Mouse (Mus musculus) T-helper 17 cell (primary cell): ENCODE measurements at regions not wholly inside any gene's neighbourhood (a gene's known extent, or its start where the extent isn't known, plus 50 kb on each side); places are given as distances from the start of the nearest gene placed in this dataset.

Experiments used
- in situ Hi-C, 2 experiments: fragments of 300-600 bp; cut with MboI, MseI; formaldehyde crosslinking; loops; 1 replicate in 1 of 2; 2 replicates in 1 of 2; pipeline ENCODE4 v1.15.1; 2025; ENCODE audit warnings: high pct_unique_total_duplicates in 2 of 2

DNA sequence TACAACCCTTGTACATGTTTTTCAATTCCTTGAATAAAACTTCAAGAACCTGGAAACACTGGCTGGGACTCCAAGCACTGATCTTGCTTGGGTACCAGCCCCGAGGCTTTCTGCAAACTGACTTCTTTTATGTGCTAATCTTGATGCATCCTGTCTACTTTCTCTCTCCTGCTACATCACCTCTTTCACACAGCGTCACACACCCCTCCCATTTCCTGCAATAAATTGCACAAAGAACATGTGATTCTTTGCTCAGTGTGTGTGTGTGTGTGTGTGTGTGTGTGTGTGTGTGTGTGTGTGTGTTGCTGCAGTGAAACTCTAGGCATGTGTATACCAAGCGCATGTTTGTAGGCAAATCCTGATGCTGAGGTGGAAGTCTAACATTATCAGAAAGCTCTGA lies 487.7 kb upstream of the Hs6st1 start:
- in situ Hi-C loops = no loop called here

DNA sequence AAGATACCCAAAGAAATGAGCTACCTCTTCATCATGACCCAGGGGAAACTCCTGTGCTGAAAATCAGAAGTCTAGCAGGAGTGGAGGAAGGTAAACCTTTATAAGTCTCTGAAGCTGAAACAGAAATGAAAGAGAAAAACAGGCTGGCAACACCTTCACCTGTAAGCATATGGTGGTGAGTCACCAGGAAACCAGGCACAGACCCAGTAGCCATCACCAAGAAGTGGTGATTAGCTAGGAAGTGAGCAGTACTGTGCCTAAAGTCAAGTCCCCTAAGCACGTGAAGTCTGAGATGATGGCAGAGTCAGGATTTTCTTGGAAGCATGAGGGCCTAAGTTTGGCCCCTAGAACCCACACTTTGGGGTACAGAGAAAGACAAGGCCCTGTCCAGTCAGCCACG lies 480.3 kb upstream of the Hs6st1 start:
- in situ Hi-C loops = no loop called here

DNA sequence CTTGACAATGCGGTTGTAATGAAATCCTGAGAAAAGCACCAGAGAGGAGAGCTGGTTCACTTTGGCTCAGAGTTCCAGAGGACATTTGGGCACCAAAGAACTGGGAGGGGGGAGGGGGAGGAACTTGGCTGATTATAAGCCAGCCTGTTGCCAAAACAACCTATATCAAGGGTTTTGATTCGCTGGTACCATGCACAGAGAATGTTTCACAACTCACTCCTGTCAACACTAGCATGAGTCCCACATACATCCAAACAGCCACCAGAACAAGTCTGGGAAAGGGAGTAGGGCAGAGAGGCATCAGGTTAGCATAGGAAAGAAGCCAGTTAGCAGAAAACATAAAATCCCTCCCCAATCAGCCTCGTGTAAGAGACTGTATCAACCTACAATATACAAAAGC lies 479.3 kb upstream of the Hs6st1 start:
- in situ Hi-C loops = no loop called here

DNA sequence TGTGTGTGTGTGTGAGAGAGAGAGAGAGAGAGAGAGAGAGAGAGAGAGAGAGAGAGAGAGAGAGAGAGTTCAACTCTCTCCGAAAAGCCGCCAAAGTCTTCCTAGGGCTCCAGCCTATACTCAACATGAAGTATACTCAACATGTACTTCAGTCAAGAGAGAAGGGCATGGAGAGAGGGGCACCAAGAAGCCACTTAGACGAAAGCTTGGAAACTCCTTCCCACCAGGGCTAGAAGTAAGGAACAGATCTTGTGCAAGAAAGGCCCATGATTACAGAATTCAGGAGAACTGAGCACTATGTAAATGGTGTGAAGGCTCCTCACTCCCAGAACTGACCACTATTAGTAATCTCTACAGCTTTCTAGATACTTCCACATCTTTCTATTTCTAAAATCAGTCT lies 467.4 kb upstream of the Hs6st1 start:
- in situ Hi-C loops = no loop called here

DNA sequence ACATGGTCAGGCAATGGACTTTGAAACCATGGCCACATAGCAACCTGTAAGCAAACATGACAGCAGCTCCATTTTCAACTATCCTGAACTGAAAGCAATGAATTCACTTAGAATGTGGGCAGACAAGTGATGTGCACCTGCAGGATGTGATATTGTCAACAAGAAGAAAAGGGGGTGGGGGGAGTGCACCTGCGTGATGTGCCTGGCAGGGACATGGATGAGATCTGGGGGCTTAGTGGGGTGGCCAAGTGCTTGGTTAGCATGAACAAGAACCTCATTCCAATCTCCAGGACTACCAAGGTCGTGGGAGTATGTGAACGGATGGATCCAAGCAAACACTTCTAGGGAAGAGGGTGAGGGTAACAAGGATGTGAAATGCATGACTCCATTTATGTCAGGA lies 453.1 kb upstream of the Hs6st1 start:
- in situ Hi-C loops = no loop called here

- in situ Hi-C loops = no loop called here
Observed at GRCm38 (mm10) chr1:35619476-35619875, 448.7 kb upstream of the Hs6st1 start.

DNA sequence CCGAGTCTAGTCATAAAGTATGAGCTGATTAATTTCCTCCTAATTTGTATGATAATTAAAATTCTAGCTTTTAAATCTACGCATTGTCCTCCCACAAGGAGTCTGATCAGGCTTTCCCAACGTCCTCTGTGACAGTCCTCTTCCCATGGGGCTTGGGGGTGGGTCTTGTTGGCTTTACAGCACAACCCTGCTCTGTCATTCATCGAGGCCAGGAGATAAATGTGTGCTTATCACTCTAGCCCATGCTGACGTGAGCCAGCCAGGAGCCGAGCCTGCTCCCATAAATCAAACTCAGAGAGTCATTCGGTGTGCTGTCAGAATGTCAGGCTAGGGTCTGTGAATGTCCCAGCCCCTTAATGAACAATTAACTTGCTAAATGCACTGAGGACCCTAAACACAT lies 425.6 kb upstream of the Hs6st1 start:
- in situ Hi-C loops = no loop called here

DNA sequence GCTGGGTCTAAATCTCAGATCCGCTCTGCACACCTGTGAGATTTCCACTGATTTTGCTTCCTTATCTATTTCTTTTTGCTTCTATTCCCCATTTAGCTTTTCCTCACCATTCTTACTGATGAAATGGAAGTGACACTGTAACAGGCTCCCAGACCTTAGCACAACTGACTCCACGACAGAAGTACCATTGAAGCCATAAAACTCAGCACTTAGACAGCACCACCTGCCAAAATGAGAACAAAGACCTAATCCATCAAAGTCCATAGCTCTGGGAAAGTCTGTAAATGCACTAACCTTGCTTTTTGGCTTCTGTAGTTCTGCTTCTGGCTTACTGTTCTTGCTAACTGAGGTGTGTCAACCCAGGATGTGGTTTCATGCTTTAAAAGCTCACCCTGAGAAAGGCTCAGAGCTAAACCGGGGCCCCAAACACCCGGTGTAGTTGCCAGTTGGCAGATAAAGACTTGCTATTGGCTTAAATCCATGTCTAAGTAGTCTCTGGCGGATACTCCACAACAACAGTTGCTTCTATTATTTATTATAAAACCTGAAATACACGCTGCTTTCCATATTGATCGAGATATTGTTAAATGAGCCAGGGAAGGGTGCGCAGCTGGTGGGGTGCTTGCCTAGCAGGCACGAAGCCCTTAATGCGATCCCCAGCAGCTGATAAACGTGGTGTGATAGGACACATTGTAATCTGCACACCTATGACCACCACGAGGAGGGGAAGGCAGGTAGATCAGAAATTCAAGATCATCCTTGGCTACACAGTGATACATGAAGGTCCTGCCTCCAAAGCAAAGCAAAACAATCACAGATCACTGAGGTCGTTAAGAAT lies 414.9 kb upstream of the Hs6st1 start:
- in situ Hi-C loops = no loop called here

DNA sequence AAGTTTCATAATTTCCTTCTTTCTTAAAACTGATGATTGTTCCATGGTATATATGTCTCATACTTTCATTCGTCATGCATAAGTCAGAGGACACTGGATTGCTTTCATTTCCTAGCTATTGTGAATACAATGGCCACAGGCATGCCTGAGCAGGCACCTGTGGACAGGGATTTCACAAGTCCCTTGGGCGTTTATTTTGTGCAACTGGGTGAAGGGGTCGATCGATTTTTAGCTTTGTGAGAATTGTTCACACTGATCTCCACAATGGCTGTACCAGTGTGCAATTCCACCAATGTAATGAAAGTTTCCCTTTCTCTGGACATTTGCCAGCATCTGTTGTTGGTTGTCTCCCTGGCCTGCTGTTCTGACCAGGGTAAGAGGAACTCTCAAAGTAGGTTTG lies 405.2 kb upstream of the Hs6st1 start:
- in situ Hi-C loops = no loop called here

- in situ Hi-C loops = no loop called here
Observed at GRCm38 (mm10) chr1:35673524-35673923, 394.7 kb upstream of the Hs6st1 start.

DNA sequence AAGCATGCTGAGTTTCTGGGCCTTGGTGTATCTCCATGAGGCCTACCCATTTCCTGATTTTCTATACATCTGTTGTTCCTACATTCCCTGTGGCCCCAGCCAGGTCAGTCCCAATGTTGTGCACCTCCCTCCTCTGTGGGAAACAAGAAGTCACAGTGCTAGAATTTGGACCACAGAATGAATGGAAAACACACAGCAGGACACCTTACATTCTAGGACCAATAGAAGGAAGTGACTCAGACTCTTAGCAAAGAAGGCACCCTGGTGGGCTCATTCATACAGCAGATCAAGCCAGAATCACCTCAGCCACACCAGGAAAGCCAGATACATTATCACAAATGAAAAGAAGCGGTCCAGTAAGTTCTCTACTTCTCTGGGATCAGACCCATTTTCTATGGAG lies 394.2 kb upstream of the Hs6st1 start:
- in situ Hi-C loops = no loop called here

DNA sequence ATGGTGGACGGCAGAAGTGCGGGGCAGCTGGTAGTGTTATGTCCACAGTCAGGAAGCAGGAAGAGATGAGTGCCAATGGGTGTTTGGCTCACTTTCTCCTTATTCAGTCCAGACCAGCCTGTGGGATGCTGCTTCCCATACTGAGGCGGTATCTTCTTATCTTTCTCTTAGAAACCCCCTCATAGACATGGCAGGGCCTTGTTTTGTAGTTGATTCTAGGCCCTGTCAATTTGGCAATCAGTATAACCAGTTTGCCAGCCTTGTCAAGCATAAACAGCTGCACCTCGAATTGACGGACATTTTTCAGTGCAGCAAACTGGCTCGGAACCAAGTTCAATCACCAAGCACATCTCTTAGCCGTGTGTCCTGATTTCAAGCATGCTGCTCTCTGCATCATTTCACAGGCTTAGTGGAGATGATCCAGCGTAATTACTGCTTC lies 385.7 kb upstream of the Hs6st1 start:
- in situ Hi-C loops = no loop called here

- in situ Hi-C loops = no loop called here
Observed at GRCm38 (mm10) chr1:35685651-35686050, 382.5 kb upstream of the Hs6st1 start.

GRCm38 (mm10) chr1:35694349-35694748 lies 373.9 kb upstream of the Hs6st1 start:
- in situ Hi-C loops = no loop called here

- in situ Hi-C loops = no loop called here
Observed at GRCm38 (mm10) chr1:35694775-35695591, 373.2 kb upstream of the Hs6st1 start.

DNA sequence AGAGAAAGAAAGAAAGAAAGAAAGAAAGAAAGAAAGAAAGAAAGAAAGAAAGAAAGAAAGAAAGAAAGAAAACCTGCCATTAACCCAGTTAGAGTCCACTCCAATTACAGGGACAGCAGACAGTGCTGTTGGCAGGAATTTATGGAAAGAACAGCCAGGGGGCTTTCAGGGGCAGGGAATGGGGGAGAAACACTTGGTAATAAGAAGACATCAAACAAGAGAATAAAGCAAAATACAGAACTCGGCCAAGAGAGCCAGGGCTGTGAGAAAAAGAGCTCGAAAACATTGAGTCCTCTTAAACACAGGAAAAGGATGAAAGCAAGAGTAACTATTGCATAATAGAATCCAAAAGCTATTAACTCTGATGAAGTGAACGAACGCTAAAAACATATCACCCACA lies 371.0 kb upstream of the Hs6st1 start:
- in situ Hi-C loops = no loop called here

DNA sequence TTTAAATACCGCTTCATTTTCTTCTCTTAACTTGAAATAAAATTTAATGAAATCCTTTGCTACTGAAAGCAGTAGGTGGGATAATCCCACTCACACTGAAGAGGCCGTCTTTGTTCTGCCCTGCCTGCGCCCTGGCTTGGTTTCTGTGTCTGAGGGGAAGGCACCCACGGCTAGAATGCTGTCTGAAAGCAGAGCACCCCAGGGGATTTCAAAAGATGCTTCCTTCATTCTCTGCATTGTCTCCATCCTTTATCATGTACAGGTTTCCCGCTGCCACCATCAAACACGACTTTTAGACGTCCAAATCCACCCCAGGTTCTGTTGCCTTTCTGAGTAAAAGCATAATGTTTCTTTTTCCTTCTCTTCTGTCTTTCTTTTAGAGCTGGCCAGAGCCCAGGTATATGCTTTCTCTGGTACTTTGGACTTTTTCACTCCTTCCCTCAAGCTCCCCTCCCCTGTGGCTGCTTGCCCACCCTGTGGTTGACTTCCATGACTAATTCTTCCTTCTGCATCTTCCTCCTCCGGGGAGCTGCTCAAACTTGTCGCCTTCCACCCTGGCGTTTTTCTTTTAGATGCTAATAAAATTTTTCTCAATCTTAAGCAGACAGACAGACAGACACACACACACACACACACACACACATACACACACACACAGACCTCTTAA lies 370.2 kb upstream of the Hs6st1 start:
- in situ Hi-C loops = no loop called here

DNA sequence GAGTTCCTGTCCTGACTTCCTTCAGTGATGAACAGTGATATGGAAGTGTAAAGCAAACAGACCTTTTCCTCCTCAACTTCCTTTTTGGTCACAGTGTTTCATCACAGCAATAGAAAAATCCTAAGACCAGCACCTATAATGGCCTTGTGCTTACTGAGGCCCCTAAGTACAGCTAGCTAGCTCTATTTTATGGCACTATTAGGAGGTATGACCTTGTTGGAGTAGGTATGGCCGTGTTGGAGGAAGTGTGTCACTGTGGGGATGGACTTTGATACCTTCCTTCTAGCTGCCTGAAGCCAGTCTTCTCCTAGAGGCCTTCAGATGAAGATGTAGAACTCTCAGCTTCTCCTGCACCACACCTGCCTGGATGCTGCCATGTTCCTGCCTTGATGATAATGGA lies 365.6 kb upstream of the Hs6st1 start:
- in situ Hi-C loops = no loop called here

GRCm38 (mm10) chr1:35706336-35706735 lies 361.9 kb upstream of the Hs6st1 start:
- in situ Hi-C loops = no loop called here

DNA sequence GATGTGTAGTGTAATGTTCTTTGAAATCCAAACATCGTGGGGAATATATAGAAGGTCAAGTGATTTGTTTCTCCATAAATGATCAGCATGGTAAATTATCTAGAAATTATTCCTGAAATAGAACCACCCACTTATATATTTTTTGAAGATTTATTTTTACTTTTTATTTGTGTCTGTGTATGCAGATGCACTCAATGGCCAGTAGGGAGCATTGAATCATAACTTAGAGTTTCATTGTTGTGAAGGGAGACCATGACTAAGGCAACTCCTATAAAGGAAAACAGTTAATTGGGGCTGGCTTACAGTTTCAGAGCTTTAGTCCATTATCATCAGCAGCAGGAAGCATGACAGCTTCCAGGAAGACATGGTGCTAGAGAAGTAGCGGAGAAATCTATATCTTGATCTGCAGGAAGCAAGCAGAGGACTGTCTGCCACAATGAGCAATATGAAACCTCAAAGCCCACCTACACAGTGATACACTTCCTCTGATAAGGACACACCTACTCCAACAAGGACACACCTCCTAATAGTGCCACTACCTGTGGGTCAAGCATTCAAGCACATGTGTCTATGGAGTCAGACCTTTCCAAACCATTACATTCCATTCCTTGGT lies 359.9 kb upstream of the Hs6st1 start:
- in situ Hi-C loops = no loop called here

- in situ Hi-C loops = no loop called here
Observed at GRCm38 (mm10) chr1:35709214-35709613, 359.0 kb upstream of the Hs6st1 start.

DNA sequence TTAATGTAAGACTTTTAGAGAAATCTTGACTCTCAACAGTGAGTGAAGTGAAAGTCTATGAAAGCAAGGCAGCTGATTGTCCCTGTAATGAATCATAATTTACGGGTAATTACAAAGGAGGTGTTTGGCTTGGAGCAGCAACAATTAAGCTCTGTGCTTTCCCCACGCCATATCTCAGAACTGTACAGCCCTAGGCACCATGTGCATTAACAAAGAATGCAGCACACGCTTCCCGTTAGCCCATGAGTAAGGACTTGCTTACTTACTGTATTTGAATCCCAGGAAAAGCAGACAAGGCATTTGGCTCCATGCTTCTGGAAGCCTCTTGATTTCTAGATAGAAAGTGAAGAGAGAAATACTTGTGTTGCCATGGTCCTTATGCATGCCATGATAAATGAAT lies 354.2 kb upstream of the Hs6st1 start:
- in situ Hi-C loops = no loop called here
